Mouse (Mus musculus): Measurements from ENCODE around the gene Fen1.
"Not testable (repeated sequence)": the region's sequence is repeated elsewhere in the genome, so short reads cannot be mapped to it uniquely, and the experiment has no call there.

The Fen1 gene

GRCm38 (mm10) chr19:10176941-10177372, 27.0 kb downstream of the Fen1 start:
- no peak for DNase-seq

DNA sequence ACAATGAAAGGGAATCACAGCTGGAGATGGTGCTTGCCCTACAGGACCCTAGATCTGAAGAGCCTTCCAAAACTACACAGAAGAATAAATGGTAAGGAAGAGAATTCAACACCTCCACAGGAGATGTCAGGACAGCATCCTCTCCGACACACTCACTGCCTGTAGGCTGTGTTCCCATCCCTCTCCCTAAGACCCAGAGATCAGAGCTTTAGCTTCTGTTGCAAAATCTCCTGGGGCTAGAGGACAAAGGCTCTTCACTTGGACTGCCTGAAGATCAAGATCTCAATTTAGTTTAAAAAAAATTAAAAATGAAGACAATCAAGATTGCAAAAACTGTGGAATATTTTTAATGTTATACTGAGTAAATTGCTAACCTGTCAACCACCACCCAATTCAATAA, 27.5 kb downstream of the Fen1 start:
- no peak for DNase-seq

- DNase-seq: no peak
Observed at GRCm38 (mm10) chr19:10174956-10175355, 29.0 kb downstream of the Fen1 start.

DNA sequence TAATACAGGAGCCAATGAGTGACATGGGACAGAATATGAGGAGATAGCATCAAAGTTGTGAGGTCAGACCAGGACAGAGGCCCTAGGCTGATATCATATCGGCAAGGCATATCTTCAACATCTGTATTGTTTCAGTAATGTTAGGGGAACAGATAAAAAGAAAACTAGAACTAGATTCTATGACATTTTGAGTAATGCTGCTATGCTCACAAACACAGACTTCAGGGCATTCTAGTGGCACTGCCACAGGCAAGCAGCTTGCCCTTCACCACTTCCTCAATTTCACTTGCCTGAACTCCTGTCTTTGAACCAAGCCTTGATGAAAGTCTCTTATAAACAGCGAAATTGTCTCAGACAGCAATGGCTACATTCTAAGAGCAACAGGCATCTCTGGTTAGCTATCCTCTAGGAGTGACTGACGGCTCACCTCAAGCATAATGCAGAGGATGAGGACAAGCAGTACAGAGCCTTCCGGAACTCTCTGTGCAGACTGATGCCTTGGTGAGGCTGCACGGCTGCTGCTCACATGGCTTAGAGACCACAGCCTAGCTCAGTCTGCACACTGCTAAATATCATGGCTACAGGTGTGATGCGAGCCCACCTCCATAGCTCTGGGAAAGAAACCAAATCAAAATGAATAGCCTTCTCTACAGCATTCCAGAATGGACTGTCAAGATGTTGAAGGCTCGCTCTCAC, 30.0 kb downstream of the Fen1 start:
- DNase-seq: no peak

GRCm38 (mm10) chr19:10173116-10173718, 30.8 kb downstream of the Fen1 start:
- DNase-seq: no peak

DNA sequence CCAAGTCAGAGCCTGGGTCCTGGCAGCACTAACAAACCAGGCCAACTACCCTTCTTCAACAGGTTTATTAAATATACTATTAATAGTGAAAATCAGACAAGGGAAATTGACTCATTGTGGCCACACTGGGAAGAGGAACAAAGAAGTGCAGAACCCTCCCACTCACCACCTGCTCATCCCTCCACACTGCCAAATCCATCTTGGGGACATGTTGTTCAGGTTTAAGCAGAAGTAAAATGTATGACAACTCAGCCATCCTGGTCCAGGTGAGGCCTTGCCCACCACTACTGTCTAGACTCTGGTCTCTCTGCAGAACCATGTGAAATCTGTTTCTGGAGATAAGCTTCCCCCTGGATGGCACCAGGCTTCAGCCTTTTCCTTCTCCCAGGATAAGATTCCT, 32.1 kb downstream of the Fen1 start:
- DNase-seq: no peak

DNA sequence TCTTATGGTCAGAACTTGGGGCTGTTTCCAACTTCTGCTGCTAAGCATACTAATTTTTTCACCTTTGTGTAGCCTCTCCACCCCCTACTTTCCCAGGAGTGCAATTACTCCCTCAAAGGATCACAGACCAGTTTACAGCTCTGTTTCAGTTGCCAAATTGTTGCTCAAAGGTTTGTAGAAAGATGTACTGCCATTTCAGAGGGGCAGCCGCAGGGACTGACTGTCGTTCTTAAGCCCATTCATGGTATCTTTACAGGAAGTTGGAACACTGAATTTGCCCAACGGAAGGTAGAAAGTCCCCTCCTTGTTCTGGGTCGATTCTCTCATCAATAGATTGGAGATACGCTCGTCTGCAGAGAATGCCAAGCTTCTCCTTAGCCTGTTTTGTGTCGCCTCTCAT, 32.6 kb downstream of the Fen1 start:
- DNase-seq: no peak

- DNase-seq: no peak
Observed at GRCm38 (mm10) chr19:10170466-10170865, 33.5 kb downstream of the Fen1 start.

GRCm38 (mm10) chr19:10169692-10170330, 34.2 kb downstream of the Fen1 start:
- DNase-seq: not testable (repeated sequence)

DNA sequence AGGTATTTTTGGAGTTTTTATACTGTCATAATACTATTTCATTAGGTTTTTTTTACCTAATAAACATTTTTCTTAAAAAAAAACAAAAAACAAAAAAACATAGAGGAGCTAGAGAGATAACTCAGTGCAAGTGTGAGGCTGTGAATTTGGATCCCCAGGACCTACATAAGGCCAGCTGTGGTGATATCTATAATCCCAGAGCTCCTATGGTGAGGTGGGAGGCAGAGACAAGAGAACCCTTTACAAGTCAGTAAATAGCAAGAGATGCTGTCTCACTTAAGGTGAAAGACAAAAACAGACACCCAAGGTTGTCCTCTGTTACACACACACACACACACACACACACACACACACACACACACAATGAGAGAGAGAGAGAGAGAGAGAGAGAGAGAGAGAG, 34.8 kb downstream of the Fen1 start:
- no peak for DNase-seq

DNA sequence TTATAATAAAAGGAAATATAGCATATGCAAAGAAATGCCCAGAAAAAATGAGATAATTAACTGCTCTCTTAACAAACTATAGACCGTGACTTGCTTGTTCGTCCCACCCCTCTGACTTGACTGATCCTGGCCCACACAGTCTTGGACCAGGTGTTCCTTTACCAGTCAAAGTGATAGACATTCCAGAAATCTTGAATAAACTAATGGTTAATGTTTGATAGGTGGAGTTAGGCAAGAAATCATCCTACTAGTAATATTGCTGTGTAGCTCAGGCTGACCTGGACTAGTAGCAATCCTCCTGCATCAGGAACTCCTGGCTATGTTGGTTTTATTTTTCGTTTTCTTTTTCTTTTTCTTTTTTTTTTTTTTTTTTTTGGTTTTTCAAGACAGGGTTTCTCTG, 35.5 kb downstream of the Fen1 start:
- DNase-seq: no peak

GRCm38 (mm10) chr19:10167951-10168350, 36.0 kb downstream of the Fen1 start:
- no peak for DNase-seq

- DNase-seq: no peak
Observed at GRCm38 (mm10) chr19:10167112-10167511, 36.9 kb downstream of the Fen1 start.

- DNase-seq: not testable (repeated sequence)
Observed at GRCm38 (mm10) chr19:10165928-10166327, 38.0 kb downstream of the Fen1 start.

GRCm38 (mm10) chr19:10163896-10164295, 40.1 kb downstream of the Fen1 start:
- no peak for DNase-seq

DNA sequence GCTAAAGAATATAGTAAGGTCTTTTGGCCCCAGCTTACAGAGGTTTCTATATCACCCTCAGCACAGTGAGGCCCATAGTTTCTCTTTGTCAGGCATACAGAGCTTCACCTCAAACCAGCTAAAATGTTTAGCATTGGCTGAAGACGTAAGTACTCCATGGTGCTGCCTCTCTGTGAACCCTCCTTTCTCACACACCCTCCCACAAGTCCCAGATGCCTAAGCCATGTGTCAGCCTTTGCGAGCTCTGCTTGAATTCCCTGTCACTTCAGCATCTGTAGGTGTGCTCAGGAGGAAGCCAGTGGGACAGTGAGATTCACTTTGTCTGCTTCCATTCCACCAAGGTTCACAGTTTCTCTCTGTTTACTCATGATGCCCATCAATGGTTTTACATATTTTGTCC, 46.2 kb downstream of the Fen1 start:
- no peak for DNase-seq

- no peak for DNase-seq
Observed at GRCm38 (mm10) chr19:10149189-10149588, 54.8 kb downstream of the Fen1 start.

Data from cerebellum, postnatal 36 days (tissue).